Mouse (Mus musculus): ENCODE results near the gene Frmd3.

DNA sequence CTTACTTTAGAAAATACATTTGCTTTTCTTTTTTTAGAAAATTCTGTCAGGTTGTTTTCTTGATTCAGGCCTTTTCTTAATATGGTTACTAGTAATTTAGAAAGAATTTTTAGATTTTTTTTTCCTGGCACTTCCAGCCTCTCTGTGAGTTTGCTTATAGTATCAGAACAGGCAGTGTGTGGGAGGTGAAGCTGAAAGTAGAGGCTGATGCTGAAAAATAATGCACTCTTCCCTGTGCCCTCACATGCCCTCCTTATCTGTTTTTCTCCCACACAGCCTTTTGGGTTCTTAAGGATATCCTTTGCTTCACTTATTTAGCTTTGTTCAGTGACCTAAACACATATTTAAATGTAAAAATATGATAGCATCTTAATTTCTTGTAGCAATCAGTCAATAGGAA, 30.0 kb downstream of the Frmd3 start:
- TF ChIP-seq CTCF (IDR thresholded peaks at IDR 0.05; ENCODE audit: low read depth, low read length), result no peak
- TF ChIP-seq POLR2A (IDR thresholded peaks at IDR 0.05; ENCODE audit: borderline replicate concordance, low read depth, low read length), result no peak

All from bone marrow macrophage, adult 2 months (primary cell).